12 mouse cellular contexts compared by ENCODE assay signal in genomic region chr5:132436901-132437300, GRCm38 (mm10).
DNase-seq lines count a peak whose midpoint lies in the region; ATAC-seq and TF ChIP-seq lines count a peak whose summit lies in the region.
"Had no signal": no experiment of that assay in that cellular context is flagged by ENCODE, and none has a peak within 500 bp of the region (broad histone marks: within the 10 kb centered on the region; RNA-seq: fewer than 3 reads in every experiment).

No protein-coding gene starts in this region.

- no peak overlapping the region for H3K9ac ChIP-seq in limb, embryonic 14.5 days (ENCODE audit: low read depth, low read length, severe bottlenecking)
- H3K9ac ChIP-seq: hindbrain, embryonic 14.5 days; limb, embryonic 12.5 days had no signal

- 13% methylated on average over 1 of the region's 1 CpGs for WGBS in limb, embryonic 14.5 days
- WGBS in limb, embryonic 10.5 days, result 88% methylated on average over 1 of the region's 1 CpGs

- no peak for ATAC-seq in limb, embryonic 14.5 days (ENCODE audit: low FRiP score, low read depth)

- DNase-seq in limb, embryonic 14.5 days (ENCODE audit: low spot score), result peak; percentile 72
- no peak for DNase-seq in limb, embryonic 10.5 days (ENCODE audit: low spot score)
- DNase-seq in adrenal gland, postnatal 14 days, result peak; percentile 80
- DNase-seq in heart, postnatal 10 days, result peak; percentile 38 to 47
- peak; percentile 66 for DNase-seq in lung, postnatal 14 days
- no peak for DNase-seq in neural tube, embryonic 10.5 days (ENCODE audit: extremely low spot score, low spot score)
- DNase-seq in cerebellum, postnatal 4 days (ENCODE audit: low spot score in 2 of 2), result no peak
- no peak for DNase-seq in layer of hippocampus, adult 18-20 months (ENCODE audit: low spot score in 2 of 2)

- no peaks in the 10 kb centered on the region for H3K27me3 ChIP-seq in limb, embryonic 14.5 days (ENCODE audit: control insufficient read depth, insufficient read depth, low read length)
- no peaks in the 10 kb centered on the region for H3K27me3 ChIP-seq in limb, embryonic 10.5 days (ENCODE audit: low read depth, poor library complexity, severe bottlenecking)
- H3K27me3 ChIP-seq: limb, embryonic 12.5 days had no signal

- no peak for TF ChIP-seq POLR2A in limb, embryonic 14.5 days (IDR thresholded peaks at IDR 0.05; ENCODE audit: borderline replicate concordance, extremely low read depth, insufficient read depth, insufficient read length)

- H3K4me1 ChIP-seq in limb, embryonic 14.5 days (ENCODE audit: control insufficient read depth, insufficient read depth, low read length), result peaks cover 12% of the 10 kb centered on the region; the same call in 1 of the 2 replicates
- H3K4me1 ChIP-seq in limb, embryonic 10.5 days, result peaks cover 27% of the 10 kb centered on the region

- no peak overlapping the region for H3K4me3 ChIP-seq in limb, embryonic 14.5 days (replicated peaks; ENCODE audit: low read length)
- H3K4me3 ChIP-seq in limb, embryonic 10.5 days, result no peak overlapping the region
- H3K4me3 ChIP-seq: forebrain, embryonic 10.5 days; limb, embryonic 12.5 days had no signal

- no peaks in the 10 kb centered on the region for H3K9me3 ChIP-seq in limb, embryonic 14.5 days (ENCODE audit: control insufficient read depth, low read length)
- no peaks in the 10 kb centered on the region for H3K9me3 ChIP-seq in limb, embryonic 10.5 days (replicated peaks)
- H3K9me3 ChIP-seq: forebrain, embryonic 10.5 days; G1E; limb, embryonic 12.5 days had no signal

- no peaks in the 10 kb centered on the region for H3K36me3 ChIP-seq in limb, embryonic 14.5 days (ENCODE audit: control insufficient read depth, insufficient read depth, low read length)
- H3K36me3 ChIP-seq in limb, embryonic 10.5 days, result no peaks in the 10 kb centered on the region
- H3K36me3 ChIP-seq: forebrain, embryonic 10.5 days; G1E; limb, embryonic 12.5 days had no signal

- H3K27ac ChIP-seq in limb, embryonic 14.5 days (replicated peaks; ENCODE audit: low read depth, low read length), result no peak overlapping the region
- H3K27ac ChIP-seq in limb, embryonic 10.5 days, result no peak overlapping the region
- H3K27ac ChIP-seq: forebrain, embryonic 10.5 days; hindbrain, embryonic 14.5 days; limb, embryonic 12.5 days had no signal

- intact Hi-C loops in heart, postnatal 10 days (cut with DNase I), result no loop called here

- no peak overlapping the region for H3K4me2 ChIP-seq in limb, embryonic 14.5 days (replicated peaks; ENCODE audit: low read depth, low read length, severe bottlenecking)
- H3K4me2 ChIP-seq: hindbrain, embryonic 14.5 days; limb, embryonic 12.5 days had no signal

Comparison
In these comparisons a context has a peak if more than half of its experiments do, and no peak if none do; other contexts are left out.
1. DNase-seq: peak in limb, embryonic 14.5 days (single experiment), adrenal gland, postnatal 14 days (single experiment), heart, postnatal 10 days (2 of 2) and lung, postnatal 14 days (single experiment); none in limb, embryonic 10.5 days (single experiment), neural tube, embryonic 10.5 days (single experiment), cerebellum, postnatal 4 days (0 of 2) and layer of hippocampus, adult 18-20 months (0 of 2).